Mouse (Mus musculus) hindbrain, embryonic 14.5 days (tissue): ENCODE measurements at regions not wholly inside any gene's neighbourhood (a gene's known extent, or its start where the extent isn't known, plus 50 kb on each side); places are given as distances from the start of the nearest gene placed in this dataset.

Source experiments
- ATAC-seq: fragments of 200-750 bp; cut with Nextera tagmentation; 2 replicates; pipeline ENCODE4 v1.8.0; 2017; ENCODE audit warnings: moderate number of reproducible peaks, mild to moderate bottlenecking, moderate TSS enrichment, moderate library complexity; ENCODE audit not compliant: low FRiP score
- DNase-seq: peaks from one replicate; pipeline ENCODE4 v3.0.0-alpha.2; 2015; ENCODE audit warnings: low spot score
- H3K27ac ChIP-seq: fragments of 300-500 bp; sonication (generic); 2 replicates; pipeline ENCODE4 v1.5.1; 2014; ENCODE audit warnings: mild to moderate bottlenecking, moderate library complexity
- H3K27me3 ChIP-seq: fragments of 300-500 bp; sonication (generic); 2 replicates; pipeline ENCODE4 v1.6.1; 2014; ENCODE audit warnings: mild to moderate bottlenecking, low read length, mixed read lengths; ENCODE audit not compliant: control insufficient read depth, insufficient read depth
- H3K36me3 ChIP-seq: fragments of 300-500 bp; sonication (generic); replicated peaks from 2 replicates; pipeline ENCODE4 v1.6.1; 2014; ENCODE audit not compliant: control insufficient read depth, insufficient read depth
- H3K4me1 ChIP-seq: fragments of 300-500 bp; sonication (generic); replicated peaks from 2 replicates; pipeline ENCODE4 v1.6.1; 2014; ENCODE audit warnings: antibody characterized with exemption, low read length, mixed read lengths; ENCODE audit not compliant: control insufficient read depth, insufficient read depth
- H3K4me2 ChIP-seq: fragments of 300-500 bp; sonication (generic); replicated peaks from 2 replicates; pipeline ENCODE4 v1.6.1; 2014; ENCODE audit warnings: mild to moderate bottlenecking, moderate library complexity
- H3K4me3 ChIP-seq: fragments of 300-500 bp; sonication (generic); replicated peaks from 2 replicates; pipeline ENCODE4 v1.5.1; 2014; ENCODE audit warnings: mild to moderate bottlenecking, low read length
- H3K9ac ChIP-seq: fragments of 300-500 bp; sonication (generic); 2 replicates; pipeline ENCODE4 v1.6.1; 2014
- H3K9me3 ChIP-seq: fragments of 300-500 bp; sonication (generic); 2 replicates; pipeline ENCODE4 v1.6.1; 2016; ENCODE audit warnings: low read length; ENCODE audit not compliant: control insufficient read depth
- WGBS: fragments of 180-500 bp; shearing (Covaris S2); extraction: QIAGEN DNeasy Blood & Tissue Kit; methylation state at CpG from one replicate; pipeline ENCODE4 v1.1.7; 2014; 5-methylcytosine and 5-hydroxymethylcytosine counted together

DNA sequence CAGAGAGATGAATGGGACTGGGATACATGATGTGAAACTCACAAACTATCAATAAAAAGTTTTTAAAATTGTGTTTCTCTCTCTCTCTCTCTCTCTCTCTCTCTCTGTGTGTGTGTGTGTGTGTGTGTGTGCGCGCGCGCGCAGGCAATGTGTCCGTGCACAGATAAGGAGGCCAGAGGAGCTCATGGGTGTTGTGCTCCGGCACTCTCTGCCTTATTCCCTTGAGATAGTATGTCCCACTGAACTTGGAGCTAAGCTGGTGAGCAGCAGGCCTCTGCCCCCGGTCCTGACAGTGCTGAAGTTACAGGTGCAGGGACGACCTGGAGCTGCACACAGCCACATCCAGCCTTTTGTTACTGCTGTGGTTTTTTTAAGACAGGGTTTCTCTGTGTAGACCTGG lies 57.9 kb upstream of the Galnt15 start:
- no peaks in the 10 kb centered on the region for H3K27me3 ChIP-seq
- H3K9ac ChIP-seq: no peak overlapping the region
- no peak overlapping the region for H3K4me3 ChIP-seq
- H3K27ac ChIP-seq: no peak overlapping the region
- H3K4me1 ChIP-seq: no peaks in the 10 kb centered on the region
- H3K4me2 ChIP-seq: no peak overlapping the region
- no peaks in the 10 kb centered on the region for H3K9me3 ChIP-seq
- ATAC-seq (no peak), DNase-seq (no peak)
- H3K36me3 ChIP-seq: no peaks in the 10 kb centered on the region
- 90% methylated on average over 9 of the region's 9 CpGs for WGBS

DNA sequence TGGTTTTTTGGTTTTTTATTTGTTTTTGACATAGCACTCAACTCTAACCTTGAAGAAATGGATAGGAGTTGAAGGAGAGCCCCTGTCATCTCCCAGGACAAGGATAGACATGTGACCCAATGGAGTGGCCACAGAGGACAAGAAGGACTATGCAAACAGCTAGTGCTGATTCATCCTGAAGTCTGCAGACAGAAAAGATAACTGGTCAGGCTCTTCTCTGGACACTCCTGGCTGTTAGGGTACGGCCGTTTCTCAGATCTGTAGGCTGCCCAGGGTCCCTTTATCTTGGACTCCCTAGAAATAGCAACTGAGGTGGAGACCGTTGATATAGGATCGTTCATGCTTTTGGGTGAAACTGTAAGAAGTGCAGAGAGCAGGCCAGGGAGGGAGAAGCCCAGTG lies 55.1 kb upstream of the Galnt15 start:
- Histone ChIP-seq H3K9me3 (no peaks in the 10 kb centered on the region), H3K27ac (no peak overlapping the region), H3K9ac (no peak overlapping the region), H3K27me3 (no peaks in the 10 kb centered on the region), H3K4me2 (no peak overlapping the region), H3K36me3 (no peaks in the 10 kb centered on the region), H3K4me3 (no peak overlapping the region), H3K4me1 (no peaks in the 10 kb centered on the region)
- 93% methylated on average over 4 of the region's 4 CpGs for WGBS
- no peak for DNase-seq
- ATAC-seq: no peak

DNA sequence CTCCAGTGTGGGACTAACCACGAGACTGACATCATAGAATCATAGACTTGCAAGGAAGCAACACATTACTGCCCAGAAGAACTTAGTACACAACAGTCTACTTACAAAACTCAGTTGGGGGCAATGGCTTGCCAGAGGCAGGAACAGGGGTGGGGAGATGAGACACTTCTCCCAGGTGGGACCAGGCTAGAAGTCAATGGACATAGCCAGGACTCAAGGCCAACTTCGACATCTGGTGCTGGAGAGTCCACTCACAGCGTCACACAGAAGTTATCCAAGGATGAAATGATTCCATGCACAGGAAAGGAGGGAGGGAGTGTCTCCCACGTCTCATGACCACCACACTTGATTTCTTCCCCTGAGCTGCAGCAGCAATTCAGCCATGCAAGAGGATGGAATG lies 50.6 kb upstream of the Galnt15 start:
- Histone ChIP-seq H3K27ac (no peak overlapping the region), H3K9ac (no peak overlapping the region), H3K4me2 (no peak overlapping the region), H3K9me3 (no peaks in the 10 kb centered on the region), H3K36me3 (no peaks in the 10 kb centered on the region), H3K4me1 (no peaks in the 10 kb centered on the region), H3K4me3 (no peak overlapping the region), H3K27me3 (no peaks in the 10 kb centered on the region)
- 81% methylated on average over 4 of the region's 4 CpGs for WGBS
- DNase-seq (no peak), ATAC-seq (no peak)

DNA sequence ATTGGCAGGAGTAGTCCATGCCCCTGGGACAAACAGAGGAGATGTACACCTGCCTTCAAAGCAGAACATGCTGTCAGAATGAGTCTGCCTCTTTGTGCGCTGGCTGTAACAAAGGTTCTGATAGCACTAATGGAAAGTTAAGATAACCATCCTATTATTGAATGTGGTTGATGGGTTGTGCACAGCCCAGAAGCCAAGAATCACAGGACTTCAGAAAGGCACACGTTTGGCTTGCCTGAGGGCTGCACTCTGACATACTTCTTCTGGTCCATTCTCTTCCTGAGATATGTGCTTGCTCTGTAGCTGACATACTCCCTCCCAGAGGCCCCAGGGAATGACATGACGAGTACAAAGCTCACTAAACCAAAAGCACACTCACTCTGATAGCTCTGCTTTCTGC lies 50.1 kb upstream of the Galnt15 start:
- Histone ChIP-seq H3K4me1 (no peaks in the 10 kb centered on the region), H3K9ac (no peak overlapping the region), H3K27me3 (no peaks in the 10 kb centered on the region), H3K36me3 (no peaks in the 10 kb centered on the region), H3K4me3 (no peak overlapping the region), H3K9me3 (no peaks in the 10 kb centered on the region), H3K27ac (no peak overlapping the region), H3K4me2 (no peak overlapping the region)
- DNase-seq: no peak
- no peak for ATAC-seq
- WGBS: 75% methylated on average over 3 of the region's 3 CpGs
